Mouse (Mus musculus) stomach, embryonic 14.5 days (tissue): ENCODE data around the gene Loxl1. TPM values are rescaled to one million over a fixed set of nuclear protein-coding genes. Genes with fewer than 3 reads are reported as not detected.

ENCODE experiments used
- ATAC-seq: fragments of 200-750 bp; cut with Nextera tagmentation; 2 replicates; pipeline ENCODE4 v1.8.0; 2017; ENCODE audit warnings: low read depth, moderate TSS enrichment; ENCODE audit not compliant: insufficient number of reproducible peaks, insufficient read depth, low FRiP score
- H3K27ac ChIP-seq: fragments of 300-500 bp; sonication (generic); 2 replicates; pipeline ENCODE4 v1.5.1; 2014; ENCODE audit warnings: mild to moderate bottlenecking, low read length, moderate library complexity, mixed read lengths
- H3K27me3 ChIP-seq: fragments of 300-500 bp; sonication (generic); 2 replicates; pipeline ENCODE4 v1.6.1; 2014; ENCODE audit warnings: low read length, control low read depth, mixed read lengths; ENCODE audit not compliant: control insufficient read depth, insufficient read depth
- H3K36me3 ChIP-seq: fragments of 300-500 bp; sonication (generic); 2 replicates; pipeline ENCODE4 v1.6.1; 2014; ENCODE audit warnings: mild to moderate bottlenecking, control low read depth, low read length, moderate library complexity, mixed read lengths; ENCODE audit not compliant: control insufficient read depth, insufficient read depth
- H3K4me1 ChIP-seq: fragments of 300-500 bp; sonication (generic); 2 replicates; pipeline ENCODE4 v1.6.1; 2014; ENCODE audit warnings: low read length, control low read depth, mixed read lengths; ENCODE audit not compliant: control insufficient read depth, insufficient read depth
- H3K4me2 ChIP-seq: fragments of 300-500 bp; sonication (generic); replicated peaks from 2 replicates; pipeline ENCODE4 v1.6.1; 2014; ENCODE audit warnings: low read depth, low read length, control low read depth
- H3K4me3 ChIP-seq: fragments of 300-500 bp; sonication (generic); 2 replicates; pipeline ENCODE4 v1.5.1; 2014; ENCODE audit warnings: low read depth, low read length, control low read depth
- H3K9ac ChIP-seq: fragments of 300-500 bp; sonication (generic); replicated peaks from 2 replicates; pipeline ENCODE4 v1.6.1; 2014; ENCODE audit warnings: low read depth, mild to moderate bottlenecking, control low read depth, low read length, moderate library complexity, mixed read lengths
- H3K9me3 ChIP-seq: fragments of 300-500 bp; sonication (generic); 2 replicates; pipeline ENCODE4 v1.6.1; 2016; ENCODE audit warnings: low read depth, low read length, control low read depth; ENCODE audit not compliant: control insufficient read depth
- WGBS: fragments of 180-500 bp; shearing (Covaris S2); extraction: QIAGEN DNeasy Blood & Tissue Kit; methylation state at CpG from one replicate; pipeline ENCODE4 v1.1.7; 2014; 5-methylcytosine and 5-hydroxymethylcytosine counted together
- polyA plus RNA-seq: library from polyadenylated mRNA; unstranded; fragments of >200 nt; fragmentation: Nextera tagmentation; extraction: Ambion mirVana; gene quantifications from 2 replicates; pipeline ENCODE4 v1.2.1, GENCODE M21; 2014

Loxl1 gene
- polyA plus RNA-seq, 1 experiment from 2014 or later: 32.2 TPM

GRCm38 (mm10) chr9:58308395-58308794 is 4.6 kb downstream of the Loxl1 start:
- no peaks in the 10 kb centered on the region for H3K27me3 ChIP-seq
- H3K27ac ChIP-seq: peak overlapping the region; percentile 66; the same call in 1 of the 2 replicates
- peaks cover 76% of the 10 kb centered on the region for H3K4me1 ChIP-seq
- H3K9ac ChIP-seq: no peak overlapping the region
- WGBS: 19% methylated on average over 6 of the region's 6 CpGs
- 0 out of 2 replicates have a peak overlapping the region, but pooled peaks have one; percentile 10 for H3K4me2 ChIP-seq
- no peak overlapping the region for H3K4me3 ChIP-seq
- no peak for ATAC-seq
- H3K9me3 ChIP-seq: no peaks in the 10 kb centered on the region
- H3K36me3 ChIP-seq: no peaks in the 10 kb centered on the region

- H3K4me3 ChIP-seq: no peak overlapping the region
- H3K4me2 ChIP-seq: no peak overlapping the region
- 18% methylated on average over 6 of the region's 6 CpGs for WGBS
- H3K36me3 ChIP-seq: no peaks in the 10 kb centered on the region
- no peaks in the 10 kb centered on the region for H3K27me3 ChIP-seq
- no peak for ATAC-seq
- peaks cover 68% of the 10 kb centered on the region for H3K4me1 ChIP-seq
- no peaks in the 10 kb centered on the region for H3K9me3 ChIP-seq
- H3K9ac ChIP-seq: no peak overlapping the region
- no peak overlapping the region for H3K27ac ChIP-seq
These were observed 7.3 kb downstream of the Loxl1 start for GRCm38 (mm10) chr9:58305686-58306085.

- ATAC-seq: peak; percentile 40; the same call in 1 of the 2 replicates
- no peak overlapping the region for H3K4me2 ChIP-seq
- no peak overlapping the region for H3K9ac ChIP-seq
- H3K36me3 ChIP-seq: no peaks in the 10 kb centered on the region
- peak overlapping the region; percentile 82 for H3K27ac ChIP-seq
- H3K27me3 ChIP-seq: no peaks in the 10 kb centered on the region
- H3K4me3 ChIP-seq: no peak overlapping the region
- peaks cover 71% of the 10 kb centered on the region for H3K4me1 ChIP-seq
- no peaks in the 10 kb centered on the region for H3K9me3 ChIP-seq
- WGBS: 23% methylated on average over 8 of the region's 8 CpGs
These were observed 9.3 kb downstream of the Loxl1 start for GRCm38 (mm10) chr9:58303599-58304271.

- no peak overlapping the region for H3K4me2 ChIP-seq
- no peaks in the 10 kb centered on the region for H3K27me3 ChIP-seq
- no peak overlapping the region for H3K4me3 ChIP-seq
- 58% methylated on average over 5 of the region's 5 CpGs for WGBS
- no peaks in the 10 kb centered on the region for H3K36me3 ChIP-seq
- peaks cover 67% of the 10 kb centered on the region for H3K4me1 ChIP-seq
- no peak for ATAC-seq
- peak overlapping the region; percentile 82 for H3K27ac ChIP-seq
- H3K9ac ChIP-seq: no peak overlapping the region
- no peaks in the 10 kb centered on the region for H3K9me3 ChIP-seq
These were observed 9.9 kb downstream of the Loxl1 start for GRCm38 (mm10) chr9:58303115-58303514.

GRCm38 (mm10) chr9:58299356-58299799 is 13.6 kb downstream of the Loxl1 start:
- Histone ChIP-seq H3K9me3 (no peaks in the 10 kb centered on the region), H3K4me2 (no peak overlapping the region), H3K4me3 (no peak overlapping the region), H3K4me1 (peaks cover 54% of the 10 kb centered on the region), H3K36me3 (no peaks in the 10 kb centered on the region), H3K9ac (no peak overlapping the region), H3K27me3 (no peaks in the 10 kb centered on the region), H3K27ac (peak overlapping the region; percentile 27; the same call in 1 of the 2 replicates)
- ATAC-seq: no peak
- 34% methylated on average over 2 of the region's 2 CpGs for WGBS

GRCm38 (mm10) chr9:58297961-58298477 is 15.0 kb downstream of the Loxl1 start:
- ATAC-seq: no peak
- 68% methylated on average over 4 of the region's 4 CpGs for WGBS

GRCm38 (mm10) chr9:58297065-58297464 is 15.9 kb downstream of the Loxl1 start:
- H3K27ac ChIP-seq: peak overlapping the region; percentile 87; the same call in 1 of the 2 replicates
- no peak overlapping the region for H3K9ac ChIP-seq
- H3K4me1 ChIP-seq: peaks cover 34% of the 10 kb centered on the region
- no peaks in the 10 kb centered on the region for H3K27me3 ChIP-seq
- no peaks in the 10 kb centered on the region for H3K9me3 ChIP-seq
- no peak overlapping the region for H3K4me3 ChIP-seq
- H3K36me3 ChIP-seq: no peaks in the 10 kb centered on the region; the same call in 1 of the 2 replicates
- ATAC-seq: no peak
- H3K4me2 ChIP-seq: no peak overlapping the region
- 72% methylated on average over 6 of the region's 6 CpGs for WGBS

More at GRCm38 (mm10) chr9:58297961-58298477, 15.0 kb downstream of the Loxl1 start:
- H3K4me1 ChIP-seq: peaks cover 40% of the 10 kb centered on the region
- no peak overlapping the region for H3K4me2 ChIP-seq
- no peaks in the 10 kb centered on the region for H3K9me3 ChIP-seq
- H3K9ac ChIP-seq: no peak overlapping the region
- H3K27me3 ChIP-seq: no peaks in the 10 kb centered on the region
- no peaks in the 10 kb centered on the region for H3K36me3 ChIP-seq
- 0 out of 2 replicates have a peak overlapping the region, but pooled peaks have one; percentile 21 for H3K27ac ChIP-seq
- no peak overlapping the region for H3K4me3 ChIP-seq

- Histone ChIP-seq H3K27ac (peak overlapping the region; percentile 87), H3K27me3 (no peaks in the 10 kb centered on the region), H3K9me3 (no peaks in the 10 kb centered on the region), H3K4me1 (peaks cover 34% of the 10 kb centered on the region), H3K4me2 (no peak overlapping the region), H3K9ac (no peak overlapping the region), H3K36me3 (no peaks in the 10 kb centered on the region; the same call in 1 of the 2 replicates), H3K4me3 (no peak overlapping the region)
- peak; percentile 75; the same call in 1 of the 2 replicates for ATAC-seq
- 17% methylated on average over 9 of the region's 9 CpGs for WGBS
These were observed 17.1 kb downstream of the Loxl1 start for GRCm38 (mm10) chr9:58295766-58296361.
